Mouse (Mus musculus): ENCODE data around the gene Minpp1.

Gene Minpp1

GRCm38 (mm10) chr19:32527139-32527538 is 41.6 kb downstream of the Minpp1 start:
- no peak for DNase-seq (ENCODE audit: low spot score in 2 of 2)

GRCm38 (mm10) chr19:32528723-32529122 is 43.2 kb downstream of the Minpp1 start:
- no peak for DNase-seq (ENCODE audit: low spot score in 2 of 2)

- no peak for DNase-seq (ENCODE audit: low spot score in 2 of 2)
These were observed 43.8 kb downstream of the Minpp1 start for GRCm38 (mm10) chr19:32529252-32529942.

DNA sequence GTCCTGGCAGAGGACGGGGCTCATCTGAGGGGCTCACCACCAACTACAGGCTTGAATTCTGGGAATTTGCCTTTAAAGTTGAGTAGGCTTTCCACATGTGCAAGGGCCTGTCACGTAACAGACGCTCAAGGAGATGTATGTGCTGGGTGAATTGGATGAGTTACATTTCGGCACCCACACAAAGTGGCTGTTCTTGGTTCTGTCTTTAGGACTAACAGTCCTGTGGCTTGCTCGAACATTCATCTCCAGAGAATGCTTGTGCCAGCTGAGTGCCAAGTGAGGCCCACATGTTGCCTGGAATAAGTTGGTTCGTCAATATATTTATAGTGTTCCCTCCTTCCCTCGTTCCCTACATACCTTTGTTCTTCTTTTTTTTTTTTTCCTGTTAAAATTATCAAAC is 44.7 kb downstream of the Minpp1 start:
- DNase-seq (ENCODE audit: low spot score in 2 of 2) = no peak

- no peak for DNase-seq (ENCODE audit: low spot score in 2 of 2)
These were observed 46.8 kb downstream of the Minpp1 start for GRCm38 (mm10) chr19:32532331-32532730.

GRCm38 (mm10) chr19:32532737-32533505 is 47.4 kb downstream of the Minpp1 start:
- no peak for DNase-seq (ENCODE audit: low spot score in 2 of 2)

- no peak for DNase-seq (ENCODE audit: low spot score in 2 of 2)
These were observed 49.3 kb downstream of the Minpp1 start for GRCm38 (mm10) chr19:32534887-32535286.

GRCm38 (mm10) chr19:32542784-32543490 is 57.4 kb downstream of the Minpp1 start:
- no peak for DNase-seq (ENCODE audit: low spot score in 2 of 2)

GRCm38 (mm10) chr19:32547396-32547795 is 61.8 kb downstream of the Minpp1 start:
- DNase-seq (ENCODE audit: low spot score in 2 of 2) = no peak

DNA sequence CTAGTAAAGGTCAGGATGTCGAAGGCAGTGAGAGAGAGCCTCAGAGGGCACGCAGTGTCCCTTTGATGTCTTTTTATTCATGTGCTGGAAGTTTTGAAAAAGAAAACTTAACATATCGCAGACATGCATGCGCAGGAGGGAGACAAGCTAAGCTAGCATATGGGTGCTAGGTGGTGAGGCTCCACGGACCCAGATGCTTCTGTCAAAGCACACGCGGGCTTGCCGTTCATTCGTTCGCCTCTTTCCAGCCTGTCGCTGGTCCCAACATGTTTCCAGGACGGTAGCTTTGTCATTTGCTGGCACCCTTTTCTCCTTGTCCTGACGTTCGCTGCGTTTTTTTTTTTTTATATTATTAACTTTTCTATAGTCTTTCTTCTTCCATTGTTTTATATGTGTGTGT is 62.6 kb downstream of the Minpp1 start:
- DNase-seq (ENCODE audit: low spot score in 2 of 2) = no peak

GRCm38 (mm10) chr19:32550446-32550845 is 64.9 kb downstream of the Minpp1 start:
- DNase-seq (ENCODE audit: low spot score in 2 of 2) = no peak

DNA sequence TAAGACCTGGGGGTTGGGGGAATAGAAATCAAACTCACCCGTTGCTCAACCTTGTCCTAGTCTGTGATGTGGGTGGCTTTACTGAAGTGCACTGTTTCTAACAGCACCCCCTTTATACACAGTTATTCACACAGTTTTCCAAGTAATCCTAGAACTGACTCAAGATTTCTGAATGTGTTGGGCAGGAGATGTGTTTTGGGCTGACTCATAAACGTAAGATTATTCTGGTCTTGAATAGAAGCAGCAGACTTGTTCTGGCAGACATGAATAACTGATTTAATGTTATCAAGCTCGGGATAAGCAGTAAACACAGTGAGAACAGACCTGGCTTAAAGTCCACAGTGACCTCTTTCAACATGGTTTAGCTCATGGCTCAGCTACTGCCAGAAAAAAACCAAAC is 65.9 kb downstream of the Minpp1 start:
- no peak for DNase-seq (ENCODE audit: low spot score in 2 of 2)

DNA sequence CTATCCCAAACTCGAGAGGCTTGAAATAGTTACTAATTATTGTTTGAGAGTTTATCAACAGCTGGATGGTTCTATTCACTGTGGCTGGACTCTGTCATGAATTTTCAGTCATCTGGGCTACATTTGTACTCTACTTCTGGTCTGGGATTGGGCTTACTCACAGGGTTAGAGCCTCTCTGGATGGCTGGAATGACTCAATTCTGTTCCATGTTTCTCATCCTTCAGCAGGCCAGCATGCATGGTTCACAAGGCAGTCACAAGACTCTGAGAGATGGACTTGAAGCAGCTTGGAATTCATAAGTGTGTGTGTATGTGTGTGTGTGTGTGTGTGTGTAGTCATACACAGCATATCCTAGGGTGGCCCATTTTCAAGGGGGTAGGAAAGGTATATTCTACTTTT is 66.5 kb downstream of the Minpp1 start:
- no peak for DNase-seq (ENCODE audit: low spot score in 2 of 2)

DNA sequence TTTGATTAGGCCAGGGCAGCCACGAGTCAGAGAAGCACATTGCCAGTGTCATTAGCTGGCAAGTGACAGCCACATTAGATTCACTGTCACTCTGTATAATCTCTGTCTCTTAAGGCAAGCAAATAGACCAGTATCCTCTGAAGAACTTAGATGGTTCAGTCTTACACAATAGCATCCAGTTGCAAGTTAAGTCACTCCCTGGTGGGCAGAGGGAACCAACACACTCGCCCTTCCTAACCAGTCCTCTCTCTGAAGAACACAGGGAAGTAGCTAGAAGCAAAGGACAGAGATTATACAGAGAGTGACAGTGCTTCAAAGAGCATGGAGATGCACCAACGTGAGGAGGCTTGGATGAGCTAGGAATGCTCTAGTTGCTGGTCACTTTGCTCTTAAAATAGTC is 67.7 kb downstream of the Minpp1 start:
- no peak for DNase-seq (ENCODE audit: low spot score in 2 of 2)

DNA sequence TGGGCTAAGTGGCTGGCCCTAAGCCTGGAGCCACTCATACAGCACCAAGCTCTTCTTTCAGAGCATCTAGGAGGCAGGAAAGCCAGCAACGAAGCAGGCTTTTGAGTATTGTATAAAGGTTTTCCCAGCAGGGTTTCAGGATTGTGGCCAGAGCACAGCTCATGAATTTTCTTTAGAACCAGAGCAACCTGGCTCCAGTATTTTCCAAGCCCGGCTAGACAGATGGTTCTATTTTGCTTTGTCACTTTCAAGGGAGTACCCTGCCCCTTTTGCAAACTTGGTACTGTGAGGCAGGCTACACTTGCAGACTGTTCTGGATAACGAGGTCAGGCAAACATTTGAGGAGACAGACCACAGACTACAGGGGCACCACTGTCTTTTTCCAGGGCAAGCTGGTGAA is 69.7 kb downstream of the Minpp1 start:
- no peak for DNase-seq (ENCODE audit: low spot score in 2 of 2)
